Mouse (Mus musculus) left cerebral cortex, adult 11 months (tissue): ENCODE results near the gene Mpg.

Experiments
- DNase-seq: peaks from one replicate; pipeline ENCODE4 v3.0.0; 2022; ENCODE audit warnings: low spot score

Mpg gene

GRCm38 (mm10) chr11:32201922-32202685 is 24.2 kb upstream of the Mpg start:
- no peak for DNase-seq

GRCm38 (mm10) chr11:32205058-32205873 is 21.0 kb upstream of the Mpg start, which contains the start of gene Snrnp25:
Gene Snrnp25, plus strand, starts transcription at chr11:32205415.
- peak; percentile 95 for DNase-seq

GRCm38 (mm10) chr11:32210623-32211022 is 15.7 kb upstream of the Mpg start:
- no peak for DNase-seq

- DNase-seq: no peak
Measured at GRCm38 (mm10) chr11:32215372-32216162, 10.7 kb upstream of the Mpg start.

GRCm38 (mm10) chr11:32216851-32217250 is 9.5 kb upstream of the Mpg start:
- DNase-seq: no peak

- DNase-seq: no peak
Measured at GRCm38 (mm10) chr11:32218501-32219050, 7.7 kb upstream of the Mpg start.

- no peak for DNase-seq
Measured at GRCm38 (mm10) chr11:32219287-32219686, 7.0 kb upstream of the Mpg start.

- no peak for DNase-seq
Measured at GRCm38 (mm10) chr11:32220607-32221224, 5.6 kb upstream of the Mpg start.

- no peak for DNase-seq
Measured at GRCm38 (mm10) chr11:32221225-32221950, 4.9 kb upstream of the Mpg start.

GRCm38 (mm10) chr11:32221951-32222409 is 4.3 kb upstream of the Mpg start, which contains the start of gene Rhbdf1:
Gene Rhbdf1, minus strand, starts transcription at chr11:32222300.
- DNase-seq: no peak

- no peak for DNase-seq
Measured at GRCm38 (mm10) chr11:32222570-32223194, 3.6 kb upstream of the Mpg start.

GRCm38 (mm10) chr11:32223297-32223967 is 2.9 kb upstream of the Mpg start:
- no peak for DNase-seq

- no peak for DNase-seq
Measured at GRCm38 (mm10) chr11:32224468-32225139, 1.7 kb upstream of the Mpg start.

GRCm38 (mm10) chr11:32225222-32226104 is 842 bp upstream of the Mpg start:
- no peak for DNase-seq

- DNase-seq: no peak
Measured at GRCm38 (mm10) chr11:32227041-32227440, 736 bp downstream of the Mpg start.

GRCm38 (mm10) chr11:32227555-32227954 is 1.2 kb downstream of the Mpg start:
- no peak for DNase-seq

GRCm38 (mm10) chr11:32228292-32228845 is 2.1 kb downstream of the Mpg start:
- DNase-seq: no peak

GRCm38 (mm10) chr11:32230220-32230619 is 3.9 kb downstream of the Mpg start:
- no peak for DNase-seq
